Mouse (Mus musculus) adipose tissue, adult 10 weeks (tissue): ENCODE results near the gene Psmd14. TPM values are rescaled to one million over a fixed set of nuclear protein-coding genes. Genes with fewer than 3 reads are reported as not detected.

ENCODE experiments used
- polyA plus RNA-seq: library from polyadenylated mRNA; stranded (reverse); fragments of 350-450 nt; fragmentation: Illumina TruSeq; extraction: RNeasy Lipid Tissue Mini Kit (QIAGEN cat#74804); gene quantifications from one replicate; pipeline ENCODE4 v1.2.3, GENCODE M21; 2014; ENCODE audit warnings: low read depth, low replicate concordance

Psmd14 gene
- 78.7 TPM for polyA plus RNA-seq

DNA sequence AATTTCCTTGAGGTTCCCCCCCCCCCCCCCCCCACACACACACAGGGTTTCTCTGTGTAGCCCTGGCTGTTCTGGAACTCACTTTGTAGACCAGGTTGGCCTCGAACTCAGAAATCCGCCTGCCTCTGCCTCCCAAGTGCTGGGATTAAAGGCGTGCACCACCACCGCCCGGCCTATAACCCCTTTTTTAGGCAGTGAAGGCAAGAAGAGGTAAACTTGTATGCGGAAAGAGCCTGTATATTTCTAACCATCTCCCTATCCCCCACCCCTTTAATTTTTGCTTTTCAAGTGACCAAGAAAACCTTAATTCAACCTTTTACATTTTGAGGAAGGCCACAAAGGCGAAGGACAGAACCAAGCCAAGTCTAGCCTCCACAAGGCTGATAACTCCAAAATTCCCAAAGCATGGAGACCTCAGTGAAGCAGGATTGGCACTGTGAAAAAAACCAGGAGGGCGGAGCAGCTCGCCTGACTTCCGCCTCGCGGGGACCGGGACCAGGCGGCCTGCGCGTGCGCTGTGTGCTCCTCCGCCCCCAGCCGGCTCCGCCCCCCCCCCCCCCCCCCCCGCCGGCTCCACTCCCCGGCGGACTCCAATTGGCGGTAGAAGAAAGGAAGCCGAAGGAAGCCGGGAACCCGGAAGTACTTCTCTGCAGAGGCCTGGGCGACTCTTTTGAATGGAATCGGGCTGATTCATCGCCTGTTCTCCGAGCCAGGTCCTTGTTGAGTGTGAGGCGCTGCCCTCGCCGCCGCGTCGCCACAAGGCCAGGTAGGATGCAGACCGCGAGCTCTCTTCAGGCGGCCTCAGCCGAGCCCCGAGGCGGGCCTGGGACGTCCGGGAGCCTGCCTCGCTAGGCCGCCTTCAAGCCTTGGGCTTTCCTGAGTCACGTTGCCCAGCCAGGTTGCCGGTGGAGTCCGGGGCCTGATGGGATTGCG, at the start of gene Psmd14:
Gene Psmd14, plus strand, starts transcription at position 587 of the 933 bp plus-strand sequence.

GRCm38 (mm10) chr2:61802656-61803251, 91.3 kb downstream of the Psmd14 start, which contains the start of gene Tbr1:
Tbr1 (plus strand) TSS chr2:61802930.

Other genes starting within 250 kb of the Psmd14 start
- gene Tank, start 133.1 kb upstream of the Psmd14 start, polyA plus RNA-seq: 26.2 TPM
- gene Tbr1, start 91.2 kb downstream of the Psmd14 start, polyA plus RNA-seq: not detected